Mouse (Mus musculus): ENCODE results near the gene Ccnf. TPM values are rescaled to one million over a fixed set of nuclear protein-coding genes. Genes with fewer than 3 reads are reported as not detected.

Gene Ccnf
- total RNA-seq, 2 experiments from 2014 or later, result 0.41 to 0.64 TPM

GRCm38 (mm10) chr17:24250988-24251319 lies 330 bp downstream of the Ccnf start:
- peak overlapping the region; percentile 78 for H3K4me3 ChIP-seq
- intact Hi-C loops (cut with DNase I), result no loop called here
- DNase-seq, result no peak
- peak overlapping the region; percentile 75 for H3K27ac ChIP-seq
- TF ChIP-seq CTCF (IDR thresholded peaks at IDR 0.05), result no peak

GRCm38 (mm10) chr17:24248641-24249040 lies 2.6 kb downstream of the Ccnf start:
- TF ChIP-seq CTCF (IDR thresholded peaks at IDR 0.05), result peak; percentile 43
- no peak for DNase-seq
- intact Hi-C loops (cut with DNase I), result no loop called here
- H3K4me3 ChIP-seq, result no peak overlapping the region
- no peak overlapping the region for H3K27ac ChIP-seq

- H3K27ac ChIP-seq, result no peak overlapping the region
These were observed 7.2 kb downstream of the Ccnf start for GRCm38 (mm10) chr17:24244061-24244460.

GRCm38 (mm10) chr17:24243311-24243969 lies 7.8 kb downstream of the Ccnf start:
- intact Hi-C loops (cut with DNase I), result loop anchor here (2.0 kb wide), 1 partner anchor 71 kb away; no protein-coding TSS in a partner anchor
- peak; percentile 67 for TF ChIP-seq CTCF (IDR thresholded peaks at IDR 0.05)
- no peak overlapping the region for H3K27ac ChIP-seq

More at GRCm38 (mm10) chr17:24244061-24244460, 7.2 kb downstream of the Ccnf start:
- no peak for DNase-seq
- no peak overlapping the region for H3K4me3 ChIP-seq
- intact Hi-C loops (cut with DNase I), result no loop called here
- no peak for TF ChIP-seq CTCF (IDR thresholded peaks at IDR 0.05)

GRCm38 (mm10) chr17:24236921-24237320 lies 14.4 kb downstream of the Ccnf start:
- intact Hi-C loops (cut with DNase I), result no loop called here
- no peak for DNase-seq

More at GRCm38 (mm10) chr17:24243311-24243969, 7.8 kb downstream of the Ccnf start:
- DNase-seq, result no peak
- no peak overlapping the region for H3K4me3 ChIP-seq

GRCm38 (mm10) chr17:24236479-24236878 lies 14.8 kb downstream of the Ccnf start:
- TF ChIP-seq CTCF (IDR thresholded peaks at IDR 0.05), result no peak
- Histone ChIP-seq H3K27ac (no peak overlapping the region), H3K4me3 (no peak overlapping the region)
- DNase-seq, result no peak
- intact Hi-C loops (cut with DNase I), result no loop called here

More at GRCm38 (mm10) chr17:24236921-24237320, 14.4 kb downstream of the Ccnf start:
- no peak for TF ChIP-seq CTCF (IDR thresholded peaks at IDR 0.05)
- H3K27ac ChIP-seq, result no peak overlapping the region
- no peak overlapping the region for H3K4me3 ChIP-seq

- intact Hi-C loops (cut with DNase I), result no loop called here
- no peak for DNase-seq
- TF ChIP-seq CTCF (IDR thresholded peaks at IDR 0.05), result no peak
- Histone ChIP-seq H3K27ac (no peak overlapping the region), H3K4me3 (no peak overlapping the region)
These were observed 23.3 kb downstream of the Ccnf start for GRCm38 (mm10) chr17:24227941-24228340.

- no peak for DNase-seq
- TF ChIP-seq CTCF (IDR thresholded peaks at IDR 0.05), result no peak
- no peak overlapping the region for H3K4me3 ChIP-seq
- H3K27ac ChIP-seq, result no peak overlapping the region
- intact Hi-C loops (cut with DNase I), result no loop called here
These were observed 24.6 kb downstream of the Ccnf start for GRCm38 (mm10) chr17:24226721-24227120.

- H3K27ac ChIP-seq, result no peak overlapping the region
- no peak for TF ChIP-seq CTCF (IDR thresholded peaks at IDR 0.05)
- intact Hi-C loops (cut with DNase I), result no loop called here
These were observed 25.4 kb downstream of the Ccnf start for GRCm38 (mm10) chr17:24225851-24226250.

GRCm38 (mm10) chr17:24224741-24225140 lies 26.5 kb downstream of the Ccnf start:
- intact Hi-C loops (cut with DNase I), result loop anchor here (5.0 kb wide), 1 partner anchor 52 kb away; no protein-coding TSS in a partner anchor
- no peak overlapping the region for H3K27ac ChIP-seq
- no peak for TF ChIP-seq CTCF (IDR thresholded peaks at IDR 0.05)

More at GRCm38 (mm10) chr17:24225851-24226250, 25.4 kb downstream of the Ccnf start:
- H3K4me3 ChIP-seq, result no peak overlapping the region
- DNase-seq, result no peak

GRCm38 (mm10) chr17:24223513-24223912 lies 27.8 kb downstream of the Ccnf start:
- peak; percentile 60 for DNase-seq
- H3K27ac ChIP-seq, result peak overlapping the region; percentile 70
- TF ChIP-seq CTCF (IDR thresholded peaks at IDR 0.05), result no peak
- H3K4me3 ChIP-seq, result no peak overlapping the region
- intact Hi-C loops (cut with DNase I), result loop anchor here (5.0 kb wide), 1 partner anchor 51 kb away; no protein-coding TSS in a partner anchor

More at GRCm38 (mm10) chr17:24224741-24225140, 26.5 kb downstream of the Ccnf start:
- H3K4me3 ChIP-seq, result no peak overlapping the region
- no peak for DNase-seq

GRCm38 (mm10) chr17:24222653-24223052 lies 28.6 kb downstream of the Ccnf start:
- Histone ChIP-seq H3K27ac (no peak overlapping the region), H3K4me3 (no peak overlapping the region)
- no peak for TF ChIP-seq CTCF (IDR thresholded peaks at IDR 0.05)
- DNase-seq, result no peak
- intact Hi-C loops (cut with DNase I), result loop anchor here (5.0 kb wide), 1 partner anchor 50 kb away; no protein-coding TSS in a partner anchor
